Mouse (Mus musculus) adrenal gland, adult 2 months (tissue): ENCODE results near the gene Med22. TPM values are rescaled to one million over a fixed set of nuclear protein-coding genes. Genes with fewer than 3 reads are reported as not detected.

ENCODE experiments used
- DNase-seq: peaks from one replicate; pipeline ENCODE4 v3.0.0; 2021
- long read RNA-seq: library from polyadenylated mRNA; stranded (forward); transcript quantifications from one replicate; pipeline ENCODE4 v2.0.0, GENCODE M21; 2021
- polyA plus RNA-seq: library from polyadenylated mRNA; depleted of rRNA; stranded (reverse); fragments of >200 nt; gene quantifications from 2 replicates; pipeline ENCODE4 v1.2.3, GENCODE M21; 2012; rRNA removed
- total RNA-seq, 2 experiments: library from RNA; stranded (reverse); gene quantifications; 2 replicates each; pipeline ENCODE4 v1.2.3; 2021

Gene Med22
- total RNA-seq = 10 to 100 TPM; 48.3 to 56.8 TPM
- polyA plus RNA-seq = 45.0 and 45.5 TPM in 2 replicates
- long read RNA-seq, transcript Med22-202 (3 exons, 3,506 nt) = major isoform, 28 of 40 reads
- long read RNA-seq, partial matches to known transcripts = 1 of 40 reads
- long read RNA-seq, other reads (novel, unspliced or antisense) = 9 of 40 reads

DNA sequence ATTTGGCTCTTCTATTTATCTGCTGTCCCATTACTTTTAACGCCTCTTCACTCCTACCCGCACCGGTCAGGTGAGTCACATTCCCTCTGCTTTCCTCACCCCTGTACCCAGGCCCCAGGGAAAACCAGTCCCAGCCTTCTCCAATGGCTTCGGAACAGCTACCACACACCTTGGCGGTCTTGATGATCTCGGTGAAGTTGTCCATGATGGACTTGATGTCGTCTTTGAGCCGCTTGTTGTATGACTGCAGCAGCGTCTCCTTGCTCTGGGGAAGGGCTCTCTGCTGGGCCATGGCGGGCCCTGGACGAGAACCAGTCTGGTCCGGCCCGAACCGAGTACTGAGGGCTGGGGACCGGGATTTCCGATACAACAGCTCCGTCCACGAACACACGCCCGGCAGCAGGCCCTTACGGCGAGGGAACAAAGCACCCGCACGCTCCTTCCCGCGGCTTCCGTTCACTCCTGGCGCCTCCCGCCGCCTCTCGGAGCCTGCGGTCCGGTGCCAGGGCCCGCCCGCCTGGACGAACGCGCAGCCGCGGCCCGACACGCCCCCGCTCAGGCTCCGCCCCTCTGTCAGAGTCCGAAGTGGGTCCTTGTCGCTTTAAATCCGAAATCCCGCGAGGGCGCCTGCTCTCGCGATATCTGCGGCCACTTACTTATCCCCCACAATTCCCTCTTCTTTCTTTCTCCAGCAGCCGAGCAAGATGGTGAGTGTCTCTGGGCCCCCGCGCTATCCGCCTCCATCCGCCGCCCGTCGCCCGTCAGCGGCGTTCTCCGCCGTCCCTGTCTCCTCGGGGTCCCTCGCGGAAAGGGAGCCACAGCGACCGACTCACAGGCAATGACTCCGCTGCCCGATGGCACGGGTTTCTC lies at the start of gene Med22, which contains the start of gene Rpl7a:
TSS of gene Med22 (minus strand) at position 554 of the 870 bp plus-strand sequence.
TSS of gene Rpl7a (plus strand) at position 641 of the 870 bp plus-strand sequence.
- peak; percentile 100 for DNase-seq

DNA sequence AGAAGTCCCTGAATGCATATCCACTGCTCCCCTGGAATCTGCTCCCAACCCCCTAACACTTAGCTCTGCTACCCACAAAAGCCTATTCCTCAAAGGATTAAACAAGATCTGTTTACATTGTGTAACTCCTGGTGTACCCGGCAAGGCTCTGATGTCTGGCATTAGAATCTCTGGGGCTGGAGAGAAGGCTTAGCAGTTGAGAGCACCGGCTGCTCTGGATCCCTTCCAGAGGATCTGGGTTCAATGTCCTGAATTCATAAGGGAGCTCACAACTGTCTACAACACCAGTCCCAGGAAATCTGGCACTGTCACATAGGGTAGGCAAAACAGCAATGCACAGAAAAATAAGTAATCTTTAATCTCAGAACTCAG lies 47.0 kb upstream of the Med22 start:
- no peak for DNase-seq

- DNase-seq = no peak
Measured at GRCm38 (mm10) chr2:26956811-26957487, 46.5 kb upstream of the Med22 start.

- no peak for DNase-seq
Measured at GRCm38 (mm10) chr2:26954735-26955395, 44.4 kb upstream of the Med22 start.

GRCm38 (mm10) chr2:26952866-26953265 lies 42.4 kb upstream of the Med22 start:
- DNase-seq = no peak

GRCm38 (mm10) chr2:26952193-26952592 lies 41.7 kb upstream of the Med22 start:
- DNase-seq = no peak

DNA sequence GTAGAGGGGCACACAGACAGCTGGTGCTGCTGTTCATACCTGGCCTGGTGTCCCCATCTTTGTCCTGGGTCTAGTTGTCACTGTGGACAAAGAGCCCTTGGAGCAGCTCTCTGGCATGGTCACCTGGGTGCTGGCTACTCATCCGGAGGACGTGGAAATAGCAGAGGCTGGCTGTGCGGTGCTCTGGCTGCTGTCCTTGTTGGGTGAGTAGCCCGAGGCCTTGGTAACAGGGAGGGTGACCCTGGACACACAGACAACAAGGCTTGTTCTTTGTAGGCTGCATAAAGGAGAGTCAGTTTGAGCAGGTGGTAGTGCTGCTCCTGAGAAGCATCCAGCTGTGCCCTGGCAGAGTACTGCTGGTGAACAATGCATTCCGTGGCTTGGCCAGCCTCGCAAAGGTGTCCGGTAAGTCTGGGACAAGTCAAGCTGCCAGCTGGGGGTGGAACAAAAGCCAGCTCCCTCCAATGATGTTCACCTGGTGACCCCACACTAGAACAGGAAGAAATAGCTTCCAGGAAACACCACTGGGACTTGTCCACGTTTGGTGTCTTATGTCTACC lies 40.9 kb upstream of the Med22 start:
- DNase-seq = peak; percentile 56

GRCm38 (mm10) chr2:26950411-26950810 lies 39.9 kb upstream of the Med22 start:
- DNase-seq = no peak

GRCm38 (mm10) chr2:26943253-26943652 lies 32.8 kb upstream of the Med22 start:
- no peak for DNase-seq

DNA sequence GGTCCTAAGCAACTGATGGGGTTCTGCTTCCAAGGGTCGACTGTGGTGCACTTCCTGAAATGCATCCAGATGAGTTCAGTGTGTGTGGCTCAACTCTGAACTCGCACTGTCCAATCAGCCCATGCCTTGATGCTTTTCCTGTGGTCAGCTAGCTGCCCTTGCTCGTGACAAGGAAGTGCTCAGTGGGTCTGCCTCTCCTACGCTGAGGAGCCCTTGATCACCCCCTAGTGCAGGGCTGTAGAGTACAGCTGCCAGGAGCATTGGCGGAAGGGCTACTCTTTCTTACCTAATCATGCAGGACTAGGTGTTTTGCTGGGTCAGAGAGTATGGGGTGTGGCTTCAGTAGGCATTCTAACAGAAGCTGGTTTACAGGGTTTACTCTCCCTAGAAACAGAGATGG lies 31.1 kb upstream of the Med22 start:
- DNase-seq = no peak

- DNase-seq = no peak
Measured at GRCm38 (mm10) chr2:26936425-26936824, 25.9 kb upstream of the Med22 start.

DNA sequence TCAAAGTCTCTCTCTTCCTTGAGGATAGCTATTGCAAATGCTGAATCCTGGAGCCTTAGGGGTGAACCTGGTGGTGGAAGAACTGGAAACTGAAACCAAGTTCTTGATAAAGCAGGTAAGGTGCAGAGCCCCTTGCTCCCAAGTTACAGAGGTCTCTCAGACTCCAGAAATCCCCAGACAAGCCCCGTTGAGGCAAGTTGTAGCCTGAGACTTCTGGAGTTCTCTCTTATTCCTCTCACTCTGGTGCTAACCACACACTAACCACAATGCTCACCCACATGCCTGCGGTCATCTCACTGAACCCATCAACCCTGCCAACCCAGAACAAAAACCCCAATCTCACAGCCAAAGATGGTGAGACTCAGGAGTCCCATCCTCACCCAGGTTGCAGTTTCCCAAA lies 24.8 kb upstream of the Med22 start:
- no peak for DNase-seq

DNA sequence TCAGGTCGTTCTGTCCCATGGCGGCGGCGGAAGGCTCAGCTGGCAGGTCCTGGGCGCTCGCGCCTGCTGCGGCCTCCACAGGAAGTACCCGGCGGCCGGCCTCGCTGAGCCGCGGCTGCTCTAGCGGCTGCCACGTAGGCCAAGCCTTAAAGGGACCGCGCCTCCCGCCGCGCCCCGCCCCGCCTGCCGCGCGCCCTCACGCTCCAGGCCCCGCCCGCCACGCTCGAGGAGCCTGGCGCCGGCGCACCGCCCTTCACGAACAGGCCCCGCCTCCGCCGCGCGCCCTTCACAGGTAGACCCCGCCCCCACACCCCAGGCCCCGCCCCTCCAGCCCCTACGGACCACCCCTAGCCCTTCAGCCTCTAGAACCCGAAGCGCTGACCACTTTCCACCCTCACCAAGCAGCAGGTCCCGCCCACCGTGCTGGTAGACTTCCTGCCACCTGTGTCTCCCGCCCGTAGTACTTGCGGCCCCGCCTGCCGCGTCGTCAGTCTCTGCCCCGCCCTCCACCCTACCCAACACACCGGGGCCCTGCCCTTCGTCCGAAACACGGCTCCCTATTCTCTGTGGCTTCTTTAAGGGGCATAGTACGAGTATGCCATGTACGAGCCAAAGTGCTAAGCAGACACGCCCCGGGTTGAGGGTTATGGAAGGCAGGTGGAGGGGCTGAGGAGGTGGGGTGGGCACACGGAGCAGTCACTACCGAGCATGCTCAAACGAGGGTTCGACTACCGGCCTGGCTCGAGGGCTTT lies 23.0 kb upstream of the Med22 start, which contains the start of the genes Surf4 and Stkld1:
TSS of gene Surf4 (minus strand) at position 625 of the 752 bp plus-strand sequence.
TSS of gene Stkld1 (plus strand) at position 744 of the 752 bp plus-strand sequence.
- DNase-seq = peak; percentile 97

GRCm38 (mm10) chr2:26932473-26933303 lies 22.2 kb upstream of the Med22 start:
- no peak for DNase-seq

GRCm38 (mm10) chr2:26930390-26930789 lies 19.9 kb upstream of the Med22 start:
- peak; percentile 78 for DNase-seq

DNA sequence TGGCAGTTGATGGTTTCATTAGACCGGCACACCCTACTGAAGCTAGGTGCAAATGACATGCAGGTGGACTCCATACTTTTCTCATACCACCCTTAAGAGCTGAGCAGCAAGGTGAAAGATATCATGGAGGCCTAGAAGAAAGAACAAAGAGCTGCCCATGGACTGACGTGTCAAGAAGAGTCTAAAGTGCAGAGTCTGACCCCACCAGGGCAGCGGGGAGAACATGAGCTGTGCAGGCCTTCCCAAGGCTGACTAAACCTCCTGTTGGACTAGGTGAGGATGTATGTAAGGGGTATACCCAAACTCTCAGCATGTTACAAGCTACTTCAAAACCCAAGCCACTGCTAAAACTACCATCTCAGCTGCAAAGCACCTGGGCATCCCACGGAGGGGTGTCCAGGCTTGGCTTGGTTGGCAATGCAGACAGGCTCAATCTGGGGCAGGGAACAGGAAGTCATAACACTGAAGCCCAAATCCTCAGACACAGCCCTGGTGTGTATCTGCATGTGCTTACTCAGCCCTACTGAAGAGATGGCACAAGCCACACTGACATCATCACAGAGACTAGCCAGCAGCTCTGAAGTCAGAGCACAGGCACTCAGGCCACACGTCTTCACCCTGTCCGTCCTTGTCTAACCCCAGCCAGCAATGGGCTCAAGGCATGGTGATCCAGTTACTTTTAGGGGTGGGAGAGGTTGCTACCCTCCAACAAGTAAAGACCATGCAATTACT lies 17.4 kb upstream of the Med22 start:
- peak; percentile 47 for DNase-seq

GRCm38 (mm10) chr2:26921784-26922183 lies 11.3 kb upstream of the Med22 start:
- DNase-seq = peak; percentile 84

GRCm38 (mm10) chr2:26920190-26920855 lies 9.8 kb upstream of the Med22 start:
- no peak for DNase-seq

- DNase-seq = peak; percentile 56
Measured at GRCm38 (mm10) chr2:26919684-26920083, 9.2 kb upstream of the Med22 start.
